Mouse (Mus musculus) MEL-GATA-1-ER (cell line): Measurements from ENCODE around the gene Tspan12.
"Not testable (repeated sequence)": the region's sequence is repeated elsewhere in the genome, so short reads cannot be mapped to it uniquely, and the experiment has no call there.

Source experiments
- DNase-seq: peaks from one replicate; pipeline ENCODE4 v3.0.0-alpha.2; 2012; ENCODE audit warnings: low read depth; ENCODE audit errors: extremely low read depth

The Tspan12 gene

DNA sequence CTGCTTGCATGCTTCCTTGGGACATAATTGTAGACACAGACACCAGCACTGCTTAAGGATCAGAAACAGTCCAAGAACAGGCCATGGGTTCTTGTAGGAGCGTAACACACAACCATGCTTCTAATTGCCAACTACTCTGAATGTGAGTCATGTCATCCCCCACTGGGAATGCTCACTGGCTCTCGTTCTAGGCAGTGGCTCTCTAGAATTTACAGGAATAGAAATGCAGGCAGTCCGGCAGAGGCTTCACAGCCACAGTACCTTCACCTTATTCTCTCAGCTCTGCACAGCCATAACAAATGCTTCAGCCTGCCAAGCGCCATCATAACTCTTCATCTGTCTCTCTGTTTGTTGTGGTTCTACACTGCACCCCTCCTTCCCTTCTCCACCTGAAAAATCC is 23.9 kb downstream of the Tspan12 start:
- no peak for DNase-seq

DNA sequence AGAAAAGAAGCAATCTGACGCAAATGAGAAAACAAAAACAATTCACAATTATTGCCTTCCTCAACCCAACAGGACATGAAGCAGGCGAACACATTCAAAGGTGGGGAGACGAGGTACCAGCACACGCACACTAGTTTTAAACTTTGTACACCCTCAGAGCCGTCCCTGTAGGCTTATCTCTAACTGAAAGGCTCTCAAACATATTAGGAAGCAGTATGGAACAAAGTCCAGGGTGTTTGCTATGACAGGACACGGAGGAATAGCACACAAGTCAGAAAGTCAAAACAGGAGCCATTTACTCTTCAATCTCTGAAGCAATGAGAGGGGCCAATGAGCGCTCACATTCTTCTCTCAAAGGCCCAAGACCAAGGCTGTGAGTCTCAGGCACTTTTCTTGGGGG is 24.3 kb downstream of the Tspan12 start:
- DNase-seq: no peak

- no peak for DNase-seq
Observed at GRCm38 (mm10) chr6:21823694-21824093, 28.6 kb downstream of the Tspan12 start.

DNA sequence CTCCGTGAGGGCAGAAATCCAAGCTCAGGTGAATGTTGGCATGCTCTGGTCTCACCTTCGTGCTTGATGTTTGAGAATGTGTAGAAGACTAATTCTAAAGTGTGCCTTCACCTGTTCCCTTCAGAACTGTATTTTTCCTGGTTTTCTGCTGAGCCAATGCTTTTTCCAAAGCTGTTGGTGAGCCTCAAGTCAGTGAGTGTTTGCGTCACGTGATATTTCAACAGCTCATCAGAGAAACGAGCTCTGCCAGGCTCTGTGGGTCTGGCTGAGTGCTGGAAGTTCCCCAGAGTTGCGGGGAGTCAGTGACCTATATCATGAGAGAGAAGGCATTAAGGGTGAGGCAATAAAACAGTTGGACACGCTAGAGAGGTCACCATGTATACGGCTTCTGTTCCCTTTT is 29.0 kb downstream of the Tspan12 start:
- no peak for DNase-seq

DNA sequence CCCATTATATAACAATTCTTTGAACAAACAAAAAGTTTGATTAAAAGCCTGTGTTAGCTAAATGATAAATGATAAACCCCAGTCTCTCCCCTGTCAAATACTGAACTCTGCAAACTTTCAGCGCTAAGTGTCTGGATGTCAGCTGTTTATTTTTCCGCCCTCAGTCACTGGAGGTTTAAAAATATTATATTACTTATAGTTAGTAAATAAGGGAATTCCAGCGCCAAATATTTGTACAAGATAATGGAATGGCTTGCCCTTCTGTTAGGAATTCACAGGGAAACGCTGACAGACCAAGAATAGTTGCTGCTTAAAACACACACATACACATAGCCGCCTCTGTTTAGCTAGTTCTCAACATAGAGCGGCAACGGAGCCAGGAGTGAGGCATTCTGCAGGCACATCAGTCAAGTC is 29.6 kb downstream of the Tspan12 start:
- DNase-seq: no peak

- DNase-seq: no peak
Observed at GRCm38 (mm10) chr6:21818107-21818807, 34.1 kb downstream of the Tspan12 start.

DNA sequence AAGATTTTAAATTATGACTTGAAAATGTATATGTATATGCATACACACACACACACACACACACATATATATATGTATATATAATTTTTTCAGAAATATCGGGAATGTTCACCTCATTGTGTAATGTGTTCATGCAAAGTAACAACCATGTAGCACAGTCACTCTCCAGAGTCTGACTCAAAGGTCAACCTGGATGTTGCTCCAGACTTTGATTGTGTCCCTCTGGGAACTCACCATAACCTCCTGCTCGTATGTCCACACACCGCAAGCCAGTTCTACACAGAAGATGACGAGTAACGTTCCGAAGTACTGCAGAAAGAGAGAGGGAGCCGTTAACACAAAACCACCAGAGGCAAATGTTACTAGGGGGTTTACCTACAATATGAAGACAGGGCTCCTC is 46.3 kb downstream of the Tspan12 start:
- no peak for DNase-seq

- DNase-seq: no peak
Observed at GRCm38 (mm10) chr6:21805013-21805570, 47.2 kb downstream of the Tspan12 start.

DNA sequence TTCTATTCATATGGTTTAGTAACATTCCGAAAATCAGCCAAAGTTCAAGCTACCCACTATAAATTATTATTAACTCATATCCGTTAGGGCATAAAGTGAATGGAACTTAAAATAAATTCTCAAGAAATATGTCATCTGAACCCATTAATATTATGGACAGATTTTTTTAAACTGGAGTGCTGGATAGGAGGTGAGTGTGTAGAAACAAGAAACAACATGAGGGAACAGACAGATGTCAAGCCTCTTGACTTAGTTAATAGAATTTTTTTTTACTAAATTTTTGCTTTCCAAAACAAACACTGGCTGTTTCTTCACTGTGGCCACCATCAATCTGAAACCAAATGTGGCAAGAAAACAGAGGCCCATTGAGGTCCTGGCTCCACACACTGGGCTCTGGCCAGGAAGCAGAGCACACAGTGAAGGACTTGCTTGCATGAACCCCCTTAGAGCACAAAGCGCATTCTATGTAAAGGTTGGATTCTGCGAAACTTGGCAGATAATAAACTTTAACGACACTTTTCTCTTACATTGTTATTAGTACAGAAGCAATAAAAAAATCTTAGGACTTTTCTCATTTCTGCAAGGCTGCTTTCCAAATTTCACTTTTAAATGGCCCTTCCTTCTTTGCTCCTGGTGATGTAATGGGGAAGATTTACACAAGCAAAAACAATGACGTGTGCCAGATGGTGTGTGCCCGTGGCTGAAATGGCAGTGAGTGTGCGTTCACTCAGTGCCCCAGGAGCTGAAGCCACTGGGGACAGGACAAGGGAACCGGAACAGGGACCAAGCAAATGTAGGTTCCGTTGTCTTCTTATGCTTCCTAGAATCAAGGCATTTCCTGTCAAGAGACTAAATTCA is 48.6 kb downstream of the Tspan12 start:
- DNase-seq: no peak

- DNase-seq: no peak
Observed at GRCm38 (mm10) chr6:21798581-21798980, 53.7 kb downstream of the Tspan12 start.

DNA sequence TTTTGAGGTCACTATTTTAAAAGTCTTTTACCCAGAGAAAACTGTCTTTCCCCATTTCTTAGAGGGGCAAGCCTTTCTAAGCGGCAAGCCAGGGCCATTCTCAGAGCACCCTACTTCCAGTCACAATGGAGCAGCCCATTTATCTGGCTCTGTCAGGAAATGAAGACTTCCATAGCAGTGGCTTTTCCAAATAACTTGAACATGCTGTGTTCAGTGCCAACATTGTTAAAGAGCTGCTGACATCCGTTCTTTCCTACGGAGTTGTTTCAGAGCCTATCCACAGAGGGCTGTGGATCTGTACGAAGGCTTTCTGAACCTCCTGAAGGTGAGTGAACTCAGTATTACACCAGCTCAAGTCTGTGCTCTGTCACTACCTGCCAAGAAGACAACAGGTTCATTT is 55.2 kb downstream of the Tspan12 start:
- no peak for DNase-seq

- no peak for DNase-seq
Observed at GRCm38 (mm10) chr6:21796413-21796812, 55.9 kb downstream of the Tspan12 start.

- DNase-seq: no peak
Observed at GRCm38 (mm10) chr6:21795410-21795809, 56.9 kb downstream of the Tspan12 start.

GRCm38 (mm10) chr6:21795072-21795407 is 57.3 kb downstream of the Tspan12 start:
- DNase-seq: peak; percentile 6

- no peak for DNase-seq
Observed at GRCm38 (mm10) chr6:21794337-21795071, 57.8 kb downstream of the Tspan12 start.

- DNase-seq: no peak
Observed at GRCm38 (mm10) chr6:21791307-21791706, 61.0 kb downstream of the Tspan12 start.

DNA sequence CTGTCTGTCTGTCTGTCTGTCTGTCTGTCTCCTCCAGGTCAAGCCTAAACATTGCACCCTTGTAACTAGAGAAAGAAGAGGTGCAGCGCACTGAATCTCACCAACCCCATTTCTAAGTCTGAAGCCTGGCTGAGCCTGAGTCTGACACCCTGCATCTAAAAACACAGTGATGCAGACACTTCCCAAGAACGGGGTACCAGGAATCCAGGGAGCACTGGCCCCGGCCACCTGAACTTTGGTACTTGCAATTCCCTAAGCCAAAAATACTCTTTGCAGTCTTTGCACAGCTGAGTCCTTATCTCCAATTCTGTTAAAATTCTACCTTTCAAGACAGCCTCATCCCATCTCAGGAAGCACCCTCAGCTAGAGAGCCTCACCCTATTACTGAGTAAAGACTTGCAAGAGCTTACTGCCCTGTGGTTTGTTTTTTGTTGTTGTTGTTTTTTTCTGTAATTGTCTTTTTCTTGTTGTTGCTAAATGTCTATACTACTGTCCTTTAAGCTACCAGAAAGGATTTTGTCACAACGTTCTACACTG is 61.7 kb downstream of the Tspan12 start:
- no peak for DNase-seq

GRCm38 (mm10) chr6:21790036-21790435 is 62.3 kb downstream of the Tspan12 start:
- no peak for DNase-seq

- DNase-seq: not testable (repeated sequence)
Observed at GRCm38 (mm10) chr6:21789582-21789981, 62.7 kb downstream of the Tspan12 start.

GRCm38 (mm10) chr6:21787757-21788156 is 64.6 kb downstream of the Tspan12 start:
- no peak for DNase-seq

- no peak for DNase-seq
Observed at GRCm38 (mm10) chr6:21787274-21787673, 65.0 kb downstream of the Tspan12 start.
